Mouse (Mus musculus): Measurements from ENCODE around the gene Srek1. TPM values are rescaled to one million over a fixed set of nuclear protein-coding genes. Genes with fewer than 3 reads are reported as not detected.

The Srek1 gene
- polyA plus RNA-seq, 1 experiment from 2014 or later, result 35.1 TPM

GRCm38 (mm10) chr13:103703833-103704232 lies 70.6 kb downstream of the Srek1 start:
- H3K4me3 ChIP-seq (ENCODE audit: low read depth, low read length), result no peak overlapping the region
- no peak overlapping the region for H3K4me2 ChIP-seq (replicated peaks; ENCODE audit: low read depth, low read length)
- no peak overlapping the region for H3K27ac ChIP-seq (ENCODE audit: low read length)
- H3K4me1 ChIP-seq (ENCODE audit: insufficient read depth, low read depth, low read length), result no peaks in the 10 kb centered on the region
- H3K9me3 ChIP-seq (ENCODE audit: low read length), result no peaks in the 10 kb centered on the region
- H3K36me3 ChIP-seq (ENCODE audit: insufficient read depth, low read length), result no peaks in the 10 kb centered on the region
- ATAC-seq (no peak), DNase-seq (ENCODE audit: low spot score) (peak; percentile 13)
- H3K27me3 ChIP-seq (replicated peaks; ENCODE audit: insufficient read depth, low read length), result no peaks in the 10 kb centered on the region
- 65% methylated on average over 6 of the region's 6 CpGs for WGBS
- no peak overlapping the region for H3K9ac ChIP-seq (replicated peaks; ENCODE audit: low read depth)
- TF ChIP-seq CTCF (IDR thresholded peaks at IDR 0.05) (no peak), EP300 (IDR thresholded peaks at IDR 0.05) (no peak)

- Histone ChIP-seq H3K4me1 (ENCODE audit: insufficient read depth, low read depth, low read length) (no peaks in the 10 kb centered on the region), H3K4me2 (replicated peaks; ENCODE audit: low read depth, low read length) (no peak overlapping the region), H3K9me3 (ENCODE audit: low read length) (no peaks in the 10 kb centered on the region), H3K27me3 (replicated peaks; ENCODE audit: insufficient read depth, low read length) (no peaks in the 10 kb centered on the region), H3K4me3 (ENCODE audit: low read depth, low read length) (no peak overlapping the region), H3K9ac (replicated peaks; ENCODE audit: low read depth) (no peak overlapping the region), H3K36me3 (ENCODE audit: insufficient read depth, low read length) (no peaks in the 10 kb centered on the region), H3K27ac (ENCODE audit: low read length) (no peak overlapping the region)
- TF ChIP-seq EP300 (IDR thresholded peaks at IDR 0.05), result no peak
- TF ChIP-seq CTCF (IDR thresholded peaks at IDR 0.05), result peak; percentile 92
- WGBS, result 40% methylated on average over 7 of the region's 7 CpGs
- peak; percentile 91 for DNase-seq (ENCODE audit: low spot score)
- peak; percentile 88 for ATAC-seq
These were observed 71.0 kb downstream of the Srek1 start for GRCm38 (mm10) chr13:103703386-103703785.

- Histone ChIP-seq H3K4me2 (replicated peaks; ENCODE audit: low read depth, low read length) (no peak overlapping the region), H3K27ac (ENCODE audit: low read length) (no peak overlapping the region), H3K27me3 (replicated peaks; ENCODE audit: insufficient read depth, low read length) (no peaks in the 10 kb centered on the region), H3K4me3 (ENCODE audit: low read depth, low read length) (no peak overlapping the region), H3K9ac (replicated peaks; ENCODE audit: low read depth) (no peak overlapping the region), H3K4me1 (ENCODE audit: insufficient read depth, low read depth, low read length) (no peaks in the 10 kb centered on the region), H3K36me3 (ENCODE audit: insufficient read depth, low read length) (no peaks in the 10 kb centered on the region), H3K9me3 (ENCODE audit: low read length) (no peaks in the 10 kb centered on the region)
- 73% methylated on average over 3 of the region's 3 CpGs for WGBS
- DNase-seq (ENCODE audit: low spot score) (no peak), ATAC-seq (no peak)
- TF ChIP-seq EP300 (IDR thresholded peaks at IDR 0.05) (no peak), CTCF (IDR thresholded peaks at IDR 0.05) (no peak)
These were observed 72.1 kb downstream of the Srek1 start for GRCm38 (mm10) chr13:103702266-103702665.

GRCm38 (mm10) chr13:103700752-103701151 lies 73.7 kb downstream of the Srek1 start:
- H3K4me3 ChIP-seq (ENCODE audit: low read depth, low read length), result no peak overlapping the region
- no peak overlapping the region for H3K4me2 ChIP-seq (replicated peaks; ENCODE audit: low read depth, low read length)
- DNase-seq (ENCODE audit: low spot score) (no peak), ATAC-seq (no peak)
- H3K27ac ChIP-seq (ENCODE audit: low read length), result no peak overlapping the region
- no peaks in the 10 kb centered on the region for H3K27me3 ChIP-seq (replicated peaks; ENCODE audit: insufficient read depth, low read length)
- H3K4me1 ChIP-seq (ENCODE audit: insufficient read depth, low read depth, low read length), result no peaks in the 10 kb centered on the region
- no peaks in the 10 kb centered on the region for H3K9me3 ChIP-seq (ENCODE audit: low read length)
- TF ChIP-seq EP300 (IDR thresholded peaks at IDR 0.05), result no peak
- TF ChIP-seq CTCF (IDR thresholded peaks at IDR 0.05), result no peak
- no peaks in the 10 kb centered on the region for H3K36me3 ChIP-seq (ENCODE audit: insufficient read depth, low read length)
- no peak overlapping the region for H3K9ac ChIP-seq (replicated peaks; ENCODE audit: low read depth)
- 59% methylated on average over 2 of the region's 2 CpGs for WGBS

- H3K27me3 ChIP-seq (replicated peaks; ENCODE audit: insufficient read depth, low read length), result no peaks in the 10 kb centered on the region
- no peak overlapping the region for H3K27ac ChIP-seq (ENCODE audit: low read length)
- H3K36me3 ChIP-seq (ENCODE audit: insufficient read depth, low read length), result no peaks in the 10 kb centered on the region
- ATAC-seq, result no peak
- DNase-seq (ENCODE audit: low spot score), result no peak
- TF ChIP-seq EP300 (IDR thresholded peaks at IDR 0.05), result no peak
- TF ChIP-seq CTCF (IDR thresholded peaks at IDR 0.05), result no peak
- H3K4me2 ChIP-seq (replicated peaks; ENCODE audit: low read depth, low read length), result no peak overlapping the region
- 35% methylated on average over 9 of the region's 9 CpGs for WGBS
- H3K9ac ChIP-seq (replicated peaks; ENCODE audit: low read depth), result no peak overlapping the region
- H3K4me3 ChIP-seq (ENCODE audit: low read depth, low read length), result no peak overlapping the region
- H3K4me1 ChIP-seq (ENCODE audit: insufficient read depth, low read depth, low read length), result no peaks in the 10 kb centered on the region
- H3K9me3 ChIP-seq (ENCODE audit: low read length), result no peaks in the 10 kb centered on the region
These were observed 76.4 kb downstream of the Srek1 start for GRCm38 (mm10) chr13:103697993-103698392.

GRCm38 (mm10) chr13:103696164-103696563 lies 78.2 kb downstream of the Srek1 start:
- Histone ChIP-seq H3K36me3 (ENCODE audit: insufficient read depth, low read length) (no peaks in the 10 kb centered on the region), H3K4me1 (ENCODE audit: insufficient read depth, low read depth, low read length) (no peaks in the 10 kb centered on the region), H3K27me3 (replicated peaks; ENCODE audit: insufficient read depth, low read length) (no peaks in the 10 kb centered on the region), H3K9me3 (ENCODE audit: low read length) (no peaks in the 10 kb centered on the region), H3K4me3 (ENCODE audit: low read depth, low read length) (no peak overlapping the region), H3K27ac (ENCODE audit: low read length) (no peak overlapping the region), H3K4me2 (replicated peaks; ENCODE audit: low read depth, low read length) (no peak overlapping the region), H3K9ac (replicated peaks; ENCODE audit: low read depth) (no peak overlapping the region)
- no peak for TF ChIP-seq EP300 (IDR thresholded peaks at IDR 0.05)
- peak; percentile 72 for TF ChIP-seq CTCF (IDR thresholded peaks at IDR 0.05)
- DNase-seq (ENCODE audit: low spot score) (peak; percentile 35), ATAC-seq (no peak)
- WGBS, result 32% methylated on average over 9 of the region's 9 CpGs

- Histone ChIP-seq H3K4me2 (replicated peaks; ENCODE audit: low read depth, low read length) (no peak overlapping the region), H3K4me3 (ENCODE audit: low read depth, low read length) (no peak overlapping the region), H3K9ac (replicated peaks; ENCODE audit: low read depth) (no peak overlapping the region), H3K9me3 (ENCODE audit: low read length) (no peaks in the 10 kb centered on the region), H3K27ac (ENCODE audit: low read length) (no peak overlapping the region), H3K36me3 (ENCODE audit: insufficient read depth, low read length) (no peaks in the 10 kb centered on the region), H3K27me3 (replicated peaks; ENCODE audit: insufficient read depth, low read length) (no peaks in the 10 kb centered on the region), H3K4me1 (ENCODE audit: insufficient read depth, low read depth, low read length) (no peaks in the 10 kb centered on the region)
- ATAC-seq (no peak), DNase-seq (ENCODE audit: low spot score) (no peak)
- 50% methylated on average over 6 of the region's 6 CpGs for WGBS
- no peak for TF ChIP-seq CTCF (IDR thresholded peaks at IDR 0.05)
These were observed 79.0 kb downstream of the Srek1 start for GRCm38 (mm10) chr13:103695456-103695855.

Other genes with a start within 250 kb of the Srek1 start
- gene Erbin, start 145.9 kb upstream of the Srek1 start, polyA plus RNA-seq (2015; fragmentation: Nextera tagmentation; extraction: Ambion mirVana), result 19.0 and 21.9 TPM in 2 replicates